Mouse (Mus musculus): ENCODE results near the gene Trim45.

Gene Trim45

GRCm38 (mm10) chr3:100921825-100922505 is at the start of gene Trim45:
TSS of gene Trim45 (plus strand) at chr3:100922202.
- peak; percentile 100 for DNase-seq

GRCm38 (mm10) chr3:100877057-100877456 is 44.9 kb upstream of the Trim45 start:
- DNase-seq, result no peak

GRCm38 (mm10) chr3:100881403-100881802 is 40.6 kb upstream of the Trim45 start:
- DNase-seq, result no peak

GRCm38 (mm10) chr3:100881843-100882634 is 40.0 kb upstream of the Trim45 start:
- no peak for DNase-seq

- no peak for DNase-seq
These were observed 32.8 kb upstream of the Trim45 start for GRCm38 (mm10) chr3:100889234-100889633.

- DNase-seq, result no peak
These were observed 31.6 kb upstream of the Trim45 start for GRCm38 (mm10) chr3:100890406-100890805.

- no peak for DNase-seq
These were observed 29.3 kb upstream of the Trim45 start for GRCm38 (mm10) chr3:100892383-100893335.

GRCm38 (mm10) chr3:100895500-100895899 is 26.5 kb upstream of the Trim45 start:
- no peak for DNase-seq

- DNase-seq, result no peak
These were observed 15.9 kb upstream of the Trim45 start for GRCm38 (mm10) chr3:100906128-100906527.

- DNase-seq, result peak; percentile 26
These were observed 15.1 kb upstream of the Trim45 start for GRCm38 (mm10) chr3:100906916-100907315.

- DNase-seq, result no peak
These were observed 13.4 kb upstream of the Trim45 start for GRCm38 (mm10) chr3:100908594-100908993.

GRCm38 (mm10) chr3:100910621-100911020 is 11.4 kb upstream of the Trim45 start:
- DNase-seq, result no peak

GRCm38 (mm10) chr3:100911026-100911425 is 11.0 kb upstream of the Trim45 start:
- no peak for DNase-seq

- no peak for DNase-seq
These were observed 10.3 kb upstream of the Trim45 start for GRCm38 (mm10) chr3:100911498-100912213.

- DNase-seq, result peak; percentile 60
These were observed 5.2 kb upstream of the Trim45 start for GRCm38 (mm10) chr3:100916844-100917243.

- no peak for DNase-seq
These were observed 1.3 kb upstream of the Trim45 start for GRCm38 (mm10) chr3:100920611-100921140.

- DNase-seq, result no peak
These were observed 739 bp downstream of the Trim45 start for GRCm38 (mm10) chr3:100922506-100923375.

GRCm38 (mm10) chr3:100924065-100924732 is 2.2 kb downstream of the Trim45 start:
- peak; percentile 24 for DNase-seq

- peak; percentile 29 for DNase-seq
These were observed 3.2 kb downstream of the Trim45 start for GRCm38 (mm10) chr3:100925176-100925575.

GRCm38 (mm10) chr3:100931332-100932076 is 9.5 kb downstream of the Trim45 start:
- no peak for DNase-seq
